20 mouse cellular contexts compared by ENCODE assay signal in genomic region chr19:41364509-41364908, GRCm38 (mm10). TPM values are rescaled to one million over a fixed set of nuclear protein-coding genes. Genes with fewer than 3 reads are reported as not detected.
A peak's percentile ranks its signal among the peaks of the same experiment; 100 is the strongest.
DNase-seq lines count a peak whose midpoint lies in the region; ATAC-seq and TF ChIP-seq lines count a peak whose summit lies in the region.
"Had no signal": no experiment of that assay in that cellular context is flagged by ENCODE, and none has a peak within 500 bp of the region (broad histone marks: within the 10 kb centered on the region; RNA-seq: fewer than 3 reads in every experiment).

No protein-coding gene starts in this region.

- H3K9ac ChIP-seq in liver, adult 2 months (ENCODE audit: low read depth, low read length), result no peak overlapping the region
- H3K9ac ChIP-seq in liver, embryonic 11.5 days (ENCODE audit: low read depth, low read length), result no peak overlapping the region
- H3K9ac ChIP-seq: embryonic facial prominence, embryonic 13.5 days; forebrain, embryonic 12.5 days; heart, embryonic 12.5 days; hindbrain, embryonic 14.5 days had no signal

- TF ChIP-seq POLR2A in liver, adult 2 months (IDR thresholded peaks at IDR 0.05; ENCODE audit: extremely low read depth, insufficient read depth, low read length), result no peak

- no peak overlapping the region for H3K4me2 ChIP-seq in liver, embryonic 11.5 days
- H3K4me2 ChIP-seq: embryonic facial prominence, embryonic 13.5 days; forebrain, embryonic 12.5 days; heart, embryonic 12.5 days; hindbrain, embryonic 14.5 days had no signal

- intact Hi-C loops in left cerebral cortex, postnatal 4 days (cut with DNase I), result no loop called here

- H3K79me2 ChIP-seq in liver, adult 2 months (ENCODE audit: control insufficient read depth, insufficient read depth, low read length), result peaks cover 36% of the 10 kb centered on the region; the same call in 1 of the 2 replicates

- H3K9me3 ChIP-seq in liver, embryonic 11.5 days (ENCODE audit: control insufficient read depth, low read length), result no peaks in the 10 kb centered on the region
- H3K9me3 ChIP-seq in limb, embryonic 10.5 days (replicated peaks), result no peaks in the 10 kb centered on the region
- H3K9me3 ChIP-seq: embryonic facial prominence, embryonic 13.5 days; forebrain, embryonic 12.5 days; heart, embryonic 12.5 days; hindbrain, embryonic 10.5 days had no signal

- TF ChIP-seq CTCF in liver, adult 2 months (IDR thresholded peaks at IDR 0.05; ENCODE audit: low read depth, low read length), result no peak

- DNase-seq in liver, adult 2 months (ENCODE audit: extremely low read depth, low read depth, low spot score), result peak; percentile 61
- no peak for DNase-seq in liver, embryonic 11.5 days (ENCODE audit: low spot score)
- peak; percentile 50 to 64 for DNase-seq in B cell, adult 2 months
- DNase-seq in left cerebral cortex, postnatal 4 days, result no peak
- no peak for DNase-seq in Muller cell, postnatal 12 days (ENCODE audit: inconsistent ontology term)
- no peak for DNase-seq in limb, embryonic 10.5 days (ENCODE audit: low spot score)
- DNase-seq: adrenal gland, postnatal 14 days; cerebellum, adult 11-12 months; cerebellum, adult 9-11 months; cerebellum, postnatal 36 days; gastrocnemius, postnatal 10 days had no signal

- peaks cover 6% of the 10 kb centered on the region for H3K36me3 ChIP-seq in liver, adult 2 months (ENCODE audit: control insufficient read depth, insufficient read depth, low read length)
- no peaks in the 10 kb centered on the region for H3K36me3 ChIP-seq in liver, embryonic 11.5 days (ENCODE audit: control insufficient read depth, insufficient read depth, low read length)
- no peaks in the 10 kb centered on the region for H3K36me3 ChIP-seq in limb, embryonic 10.5 days
- H3K36me3 ChIP-seq: embryonic facial prominence, embryonic 13.5 days; forebrain, embryonic 12.5 days; heart, embryonic 12.5 days; hindbrain, embryonic 10.5 days had no signal

- no peak overlapping the region for H3K27ac ChIP-seq in liver, adult 2 months (replicated peaks; ENCODE audit: insufficient read depth, low read depth, low read length)
- H3K27ac ChIP-seq in liver, embryonic 11.5 days (ENCODE audit: low read depth, low read length), result no peak overlapping the region
- no peak overlapping the region for H3K27ac ChIP-seq in limb, embryonic 10.5 days
- H3K27ac ChIP-seq: embryonic facial prominence, embryonic 13.5 days; forebrain, embryonic 12.5 days; hindbrain, embryonic 10.5 days; hindbrain, embryonic 14.5 days had no signal

- no peaks in the 10 kb centered on the region for H3K27me3 ChIP-seq in liver, adult 2 months (ENCODE audit: control insufficient read depth, insufficient read depth, low read length)
- H3K27me3 ChIP-seq in liver, embryonic 11.5 days (replicated peaks; ENCODE audit: control insufficient read depth, insufficient read depth, low read length), result no peaks in the 10 kb centered on the region
- H3K27me3 ChIP-seq in limb, embryonic 10.5 days (ENCODE audit: low read depth, poor library complexity, severe bottlenecking), result no peaks in the 10 kb centered on the region
- H3K27me3 ChIP-seq: embryonic facial prominence, embryonic 13.5 days; forebrain, embryonic 12.5 days; heart, embryonic 12.5 days; Patski had no signal

- no peak overlapping the region for H3K4me3 ChIP-seq in liver, adult 2 months (ENCODE audit: insufficient read depth, low read depth, low read length)
- no peak overlapping the region for H3K4me3 ChIP-seq in liver, embryonic 11.5 days (ENCODE audit: low read depth, low read length)
- H3K4me3 ChIP-seq in limb, embryonic 10.5 days, result no peak overlapping the region
- H3K4me3 ChIP-seq: embryonic facial prominence, embryonic 13.5 days; forebrain, embryonic 12.5 days; heart, embryonic 12.5 days; hindbrain, embryonic 10.5 days had no signal

- peaks cover under 1% of the 10 kb centered on the region for H3K4me1 ChIP-seq in liver, adult 2 months (ENCODE audit: control insufficient read depth, insufficient read depth, low read length)
- no peaks in the 10 kb centered on the region for H3K4me1 ChIP-seq in liver, embryonic 11.5 days (replicated peaks; ENCODE audit: control insufficient read depth, insufficient read depth, low read length)
- no peaks in the 10 kb centered on the region for H3K4me1 ChIP-seq in limb, embryonic 10.5 days
- H3K4me1 ChIP-seq: embryonic facial prominence, embryonic 13.5 days; forebrain, embryonic 12.5 days; hindbrain, embryonic 10.5 days had no signal

- no peak for ATAC-seq in liver, embryonic 11.5 days (replicated peaks; ENCODE audit: low FRiP score)
- ATAC-seq in monocyte, adult 5-6 weeks (replicated peaks; ENCODE audit: insufficient number of reproducible peaks, low FRiP score, low TSS enrichment, poor library complexity, severe bottlenecking), result 0 out of 2 replicates have a peak, but pooled peaks have one; percentile 20
- ATAC-seq: activated CD4-positive, CD25-positive, alpha-beta regulatory T cell, adult 4 months; forebrain, embryonic 16.5 days; Patski had no signal

- WGBS in liver, adult 2 months, result 52% methylated on average over 3 of the region's 3 CpGs
- WGBS in liver, embryonic 11.5 days, result 62% methylated on average over 3 of the region's 3 CpGs
- 89% methylated on average over 3 of the region's 3 CpGs for WGBS in limb, embryonic 10.5 days

RNA-seq across cellular contexts. Expression of gene Pik3ap1, which starts 20.4 kb away (rescaled TPM):
- total RNA-seq in liver, adult 2 months (2014; rRNA removed), result 21.7 and 34.8 TPM in 2 replicates
- 25.4 and 31.9 TPM in 2 replicates for polyA plus RNA-seq in liver, adult 2 months (2012; rRNA removed)
- polyA plus RNA-seq in liver, embryonic 11.5 days (2014; fragmentation: Nextera tagmentation; extraction: Ambion mirVana), result 5.4 and 5.6 TPM in 2 replicates
- total RNA-seq in monocyte, adult 5-6 weeks (2017), result 216 to 241 TPM (median 224 TPM) in 3 replicates
- 1 to 10 TPM; 1.7 to 2.0 TPM for total RNA-seq in left cerebral cortex, postnatal 4 days (2021)
- polyA plus RNA-seq in limb, embryonic 10.5 days (2016; fragmentation: Nextera tagmentation; extraction: Ambion mirVana), result 0.63 and 0.96 TPM in 2 replicates

Comparison
In these comparisons a context has a peak if more than half of its experiments do, and no peak if none do; other contexts are left out.
1. DNase-seq: peak in liver, adult 2 months (single experiment) and B cell, adult 2 months (2 of 2); none in liver, embryonic 11.5 days (single experiment), left cerebral cortex, postnatal 4 days (single experiment), Muller cell, postnatal 12 days (single experiment) and limb, embryonic 10.5 days (single experiment).